Mouse (Mus musculus): ENCODE measurements at regions not wholly inside any gene's neighbourhood (a gene's known extent, or its start where the extent isn't known, plus 50 kb on each side); places are given as distances from the start of the nearest gene placed in this dataset.

GRCm38 (mm10) chr3:52603244-52603704, 335.1 kb downstream of the Foxo1 start:
- in situ Hi-C loops (cut with MboI) = no loop called here

DNA sequence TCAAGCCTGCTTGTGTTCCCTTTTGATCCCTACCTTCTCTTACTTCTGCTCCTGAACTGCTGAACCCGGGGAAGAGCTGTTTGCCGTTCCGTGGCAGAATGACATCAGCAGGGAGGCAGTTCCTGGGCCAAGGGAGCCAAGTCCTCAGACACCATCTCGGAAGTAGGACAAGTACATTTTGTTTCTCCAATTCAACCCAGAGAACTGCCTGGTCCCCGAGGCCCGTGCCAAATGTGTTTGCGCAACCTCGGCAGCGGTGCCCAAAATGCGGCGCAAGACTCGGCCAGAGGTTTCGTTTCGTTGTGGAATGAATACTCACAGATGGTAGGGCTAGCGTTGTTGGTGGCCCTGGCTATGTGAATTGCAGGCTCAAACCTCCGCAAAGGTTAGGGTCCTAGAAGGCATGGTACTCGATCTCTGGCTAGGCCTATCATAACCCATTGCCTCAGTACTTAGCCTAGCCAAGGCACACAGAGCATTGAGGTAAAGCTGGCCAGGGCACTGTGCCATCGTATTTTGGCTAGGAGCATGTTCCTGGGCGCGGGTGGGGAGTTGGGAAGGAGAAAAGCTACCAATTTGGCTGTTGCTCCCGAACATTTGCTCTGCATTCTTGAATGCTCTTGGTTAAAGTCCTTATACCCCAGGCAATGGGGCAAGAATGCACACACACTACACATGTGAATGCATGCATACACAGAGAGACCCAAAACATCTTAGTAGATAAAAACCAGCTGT, 333.0 kb downstream of the Foxo1 start:
- in situ Hi-C loops (cut with MboI) = no loop called here

DNA sequence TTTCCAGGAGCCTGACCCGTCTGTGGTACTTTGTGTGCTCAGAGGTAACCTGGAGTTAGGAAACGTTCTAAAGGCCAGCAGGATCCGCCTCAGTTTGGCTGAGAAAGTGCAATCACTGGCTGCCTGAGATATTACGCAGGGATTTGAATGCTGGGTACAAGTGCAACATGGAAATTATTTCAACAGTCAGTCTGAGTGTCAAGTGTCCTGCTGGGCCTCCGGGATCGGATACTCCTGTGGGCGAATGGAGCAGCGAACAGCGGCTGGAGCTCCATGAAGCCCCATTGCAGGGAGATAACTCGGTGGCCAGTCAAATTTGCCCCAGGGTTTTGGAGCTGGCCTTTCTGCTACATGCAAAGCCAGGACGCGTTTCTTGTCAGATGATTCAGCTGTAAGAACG, 332.4 kb downstream of the Foxo1 start:
- in situ Hi-C loops (cut with MboI) = no loop called here

- in situ Hi-C loops (cut with MboI) = no loop called here
These were observed 332.0 kb downstream of the Foxo1 start for GRCm38 (mm10) chr3:52600146-52600545.

DNA sequence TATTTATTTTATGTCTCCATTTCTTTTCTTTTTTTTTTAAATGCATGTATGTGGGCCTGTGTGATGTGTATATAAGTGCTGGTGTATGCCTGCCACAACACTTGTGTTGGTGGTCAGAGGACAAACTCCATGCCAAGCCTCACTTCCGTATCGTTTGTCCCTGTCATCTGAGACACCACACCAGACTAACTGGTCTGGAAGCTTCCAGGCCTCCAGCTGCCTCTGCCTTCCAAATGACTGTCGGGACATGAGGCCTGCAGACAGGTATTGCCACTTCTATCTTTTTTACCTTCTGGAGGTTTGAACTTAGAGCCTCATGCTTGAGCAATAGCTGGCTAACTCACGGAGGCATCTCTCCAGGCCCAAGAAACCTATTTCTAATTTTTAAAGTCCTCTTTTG, 318.3 kb downstream of the Foxo1 start:
- in situ Hi-C loops (cut with MboI) = no loop called here

DNA sequence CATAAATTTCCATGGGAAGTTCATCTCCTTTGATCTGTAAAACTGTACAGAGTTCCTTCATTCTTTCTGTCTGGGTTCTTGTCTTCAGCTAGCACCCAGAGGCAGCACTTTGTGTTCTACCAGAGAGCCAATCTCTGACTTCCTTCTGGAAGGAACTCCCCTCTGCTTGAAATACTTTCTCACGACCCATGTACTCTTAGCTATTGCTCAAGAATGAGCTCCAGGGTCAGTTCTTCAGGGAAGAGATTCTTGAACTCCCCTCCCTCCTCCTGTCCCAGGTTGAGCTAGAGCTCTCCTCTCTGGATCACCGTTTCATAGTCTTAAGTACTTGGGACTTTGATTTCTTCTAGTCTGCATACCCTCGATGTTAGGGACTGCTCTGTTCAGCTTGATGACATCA, 311.8 kb downstream of the Foxo1 start:
- in situ Hi-C loops (cut with MboI) = loop anchor here (5.0 kb wide), 1 partner anchor 52 kb away; no protein-coding TSS in a partner anchor

- in situ Hi-C loops (cut with MboI) = loop anchor here (5.0 kb wide), 1 partner anchor 53 kb away; no protein-coding TSS in a partner anchor
These were observed 311.0 kb downstream of the Foxo1 start for GRCm38 (mm10) chr3:52579096-52579495.

DNA sequence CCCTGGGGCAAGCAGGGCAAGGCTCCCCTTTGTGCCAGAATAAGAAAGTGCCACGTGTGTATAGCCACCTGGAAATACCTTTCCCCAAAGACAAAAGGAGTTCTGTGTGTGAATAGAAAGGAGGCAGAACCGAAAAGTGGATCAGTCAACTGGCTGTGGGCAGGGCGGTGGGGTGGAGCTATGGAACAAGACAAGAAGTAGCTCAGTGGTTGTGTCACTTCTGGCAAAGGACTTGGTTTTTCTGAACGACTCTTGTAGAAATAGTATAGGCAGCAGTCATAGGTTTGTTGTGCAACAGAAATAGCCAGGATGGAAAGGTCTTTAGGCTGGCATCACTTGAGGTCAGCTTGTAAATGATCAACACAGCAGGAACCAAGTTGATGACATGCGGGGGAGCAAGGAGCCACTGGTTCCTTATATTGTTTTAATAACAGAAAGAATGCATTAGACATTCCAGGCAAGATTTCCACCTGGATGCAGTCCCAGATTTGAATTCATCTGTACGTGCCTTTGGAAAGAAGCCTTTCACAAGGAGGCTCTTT, 308.6 kb downstream of the Foxo1 start:
- in situ Hi-C loops (cut with MboI) = loop anchor here (5.0 kb wide), 1 partner anchor 56 kb away; no protein-coding TSS in a partner anchor

GRCm38 (mm10) chr3:52575237-52575798, 307.2 kb downstream of the Foxo1 start:
- in situ Hi-C loops (cut with MboI) = loop anchor here (5.0 kb wide), 1 partner anchor 57 kb away; no protein-coding TSS in a partner anchor

- in situ Hi-C loops (cut with MboI) = no loop called here
These were observed 306.2 kb downstream of the Foxo1 start for GRCm38 (mm10) chr3:52574341-52574740.

DNA sequence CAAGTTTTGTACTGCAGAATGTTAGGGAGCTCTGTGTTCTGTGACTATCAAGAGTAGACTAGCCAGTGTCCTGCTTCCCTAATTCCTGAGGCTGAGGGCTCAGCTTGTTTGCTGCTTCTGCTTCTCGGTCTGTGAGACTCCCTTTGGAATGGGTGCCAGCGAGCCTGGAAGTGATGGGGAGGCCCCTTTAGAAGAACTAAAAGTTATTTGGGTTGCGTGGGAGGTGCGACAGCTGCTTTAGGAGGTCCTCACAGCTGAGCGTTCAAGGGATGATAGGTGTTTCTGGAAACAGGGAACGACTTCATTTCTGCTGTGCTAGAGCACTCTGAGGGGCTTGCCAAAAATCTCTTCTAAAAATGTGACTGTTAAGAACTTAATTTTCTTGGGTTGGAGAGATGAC, 305.7 kb downstream of the Foxo1 start:
- in situ Hi-C loops (cut with MboI) = no loop called here

DNA sequence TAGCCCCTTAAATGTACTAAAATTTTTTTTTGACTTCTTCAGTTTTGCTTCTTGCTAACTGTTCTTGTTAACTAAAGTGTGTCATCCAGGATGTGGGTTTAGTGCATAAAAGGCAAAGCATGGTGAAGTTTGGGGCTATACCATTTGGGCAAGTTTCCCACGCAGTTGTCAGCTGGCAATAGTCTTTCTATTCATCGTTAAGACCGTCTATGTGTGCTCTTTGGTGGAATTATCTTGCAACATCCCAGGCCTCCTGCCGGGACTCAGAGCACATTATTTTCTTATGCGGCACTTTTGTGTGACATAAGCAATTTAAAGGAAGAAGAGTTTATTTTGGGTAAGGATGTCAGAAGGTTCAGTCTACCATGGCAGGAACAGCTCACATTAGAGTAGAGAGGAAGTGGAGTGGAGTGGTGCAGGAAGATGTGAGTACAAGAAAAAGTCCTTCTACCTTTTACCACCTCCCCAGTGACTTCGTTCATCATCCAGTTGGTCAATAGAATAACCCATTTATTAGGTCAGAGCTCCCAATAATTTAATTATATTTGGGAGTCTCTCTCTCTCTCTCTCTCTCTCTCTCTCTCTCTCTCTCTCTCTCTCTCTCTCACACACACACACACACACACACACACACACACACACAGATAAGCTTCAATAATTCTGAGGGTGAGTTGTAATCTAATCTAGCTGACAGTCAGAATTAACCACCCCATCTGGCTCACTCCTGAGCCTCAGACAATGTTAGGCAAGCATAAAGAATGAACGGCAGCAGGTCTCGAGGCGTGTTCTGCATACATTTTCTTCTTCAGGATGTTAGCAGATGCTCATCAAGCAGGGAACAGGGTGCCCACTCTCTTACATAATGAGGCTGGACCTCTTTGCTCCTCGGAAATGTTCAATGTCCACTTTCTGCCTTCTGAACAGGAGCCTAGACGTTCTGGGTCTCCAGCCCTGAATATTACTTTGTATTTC, 304.7 kb downstream of the Foxo1 start:
- in situ Hi-C loops (cut with MboI) = no loop called here

GRCm38 (mm10) chr3:52567606-52568372, 299.7 kb downstream of the Foxo1 start:
- in situ Hi-C loops (cut with MboI) = loop anchor here (10.0 kb wide), 1 partner anchor 303 kb away; the partner anchor contains the start of gene Foxo1

- in situ Hi-C loops (cut with MboI) = loop anchor here (10.0 kb wide), 1 partner anchor 299 kb away; the partner anchor contains the start of gene Foxo1
These were observed 295.5 kb downstream of the Foxo1 start for GRCm38 (mm10) chr3:52563595-52563994.

DNA sequence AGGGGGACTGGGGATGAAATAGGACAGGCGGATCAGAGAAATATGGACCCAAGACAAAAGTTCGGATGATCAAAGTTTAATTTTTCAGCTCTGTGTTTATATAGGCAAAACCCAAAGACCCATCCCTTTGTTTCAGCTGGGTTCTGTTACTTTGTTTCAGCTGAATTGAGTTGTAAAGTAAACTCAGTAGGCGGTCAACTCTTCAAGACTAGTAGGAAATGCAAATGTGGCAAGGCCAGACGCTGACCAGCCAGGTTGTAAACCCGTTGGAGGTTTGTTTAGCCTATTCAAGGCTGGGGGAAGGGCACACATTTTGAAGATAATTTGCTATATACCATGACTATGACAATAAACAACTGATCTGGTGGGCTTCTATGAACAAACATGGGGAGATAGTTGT, 294.7 kb downstream of the Foxo1 start:
- in situ Hi-C loops (cut with MboI) = loop anchor here (10.0 kb wide), 1 partner anchor 298 kb away; the partner anchor contains the start of gene Foxo1

DNA sequence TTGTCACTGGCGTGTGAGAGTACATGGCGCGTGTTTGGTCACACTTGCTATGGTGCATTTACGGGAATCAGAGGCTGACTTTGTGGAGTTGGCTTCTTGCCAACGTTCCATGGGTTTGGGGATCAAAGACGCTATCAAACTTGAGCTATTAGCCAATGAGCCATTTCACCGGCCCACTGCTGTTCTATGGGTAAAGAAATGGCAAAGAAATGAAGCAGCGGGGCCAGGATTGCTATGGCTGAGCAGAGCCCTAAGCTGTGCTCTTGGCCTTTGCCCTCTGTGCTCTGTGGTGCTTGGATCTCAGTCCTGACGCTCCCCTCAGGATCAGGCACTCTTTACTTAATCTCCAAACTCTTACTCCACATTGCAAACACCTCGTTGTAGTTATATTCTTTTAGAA, 291.3 kb downstream of the Foxo1 start:
- in situ Hi-C loops (cut with MboI) = no loop called here

- in situ Hi-C loops (cut with MboI) = no loop called here
These were observed 290.6 kb downstream of the Foxo1 start for GRCm38 (mm10) chr3:52558765-52559164.

DNA sequence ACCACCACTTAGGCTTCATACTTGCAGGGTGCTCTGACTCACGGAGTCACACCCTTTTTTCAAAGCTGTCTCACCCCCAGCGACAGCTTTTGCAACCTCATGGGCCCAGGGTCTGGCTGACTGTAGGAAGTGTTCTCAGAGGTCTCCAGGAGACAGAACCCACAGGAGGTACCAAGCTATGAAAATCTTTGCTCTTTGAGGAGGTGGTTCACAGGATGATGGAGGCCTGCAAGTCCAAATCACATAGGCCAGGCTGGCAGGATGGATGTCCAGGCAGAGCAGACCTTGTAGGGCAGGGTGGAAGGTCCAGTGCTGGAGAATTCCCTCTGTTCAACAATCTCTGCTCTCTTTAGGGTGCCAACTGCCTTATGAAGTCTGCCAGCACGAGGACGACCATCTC, 289.2 kb downstream of the Foxo1 start:
- in situ Hi-C loops (cut with MboI) = no loop called here

- in situ Hi-C loops (cut with MboI) = no loop called here
These were observed 286.9 kb downstream of the Foxo1 start for GRCm38 (mm10) chr3:52555038-52555437.

DNA sequence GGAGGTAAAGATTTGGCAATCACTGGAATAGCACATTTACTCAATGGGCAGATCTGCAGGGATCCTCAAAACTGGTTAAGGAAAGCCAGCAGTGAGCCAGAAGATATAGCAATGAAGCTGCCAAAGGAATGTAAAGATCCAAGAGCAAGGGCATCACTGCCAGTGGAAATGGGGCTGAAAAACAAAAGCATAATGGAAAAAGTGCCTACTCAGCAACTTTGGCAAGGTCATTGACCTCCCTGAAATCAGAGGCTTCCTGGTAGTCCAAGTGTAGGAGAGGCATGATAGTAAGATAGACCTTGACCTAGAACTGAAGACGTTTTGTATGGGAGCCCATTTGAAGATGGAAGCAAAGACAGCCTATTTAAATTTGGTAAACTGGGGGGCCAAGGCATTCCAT, 286.4 kb downstream of the Foxo1 start:
- in situ Hi-C loops (cut with MboI) = no loop called here
